In genomic region chr7:130982371-130982770, GRCm38 (mm10) we compare ENCODE assay signal across 10 mouse cellular contexts. TPM values are rescaled to one million over a fixed set of nuclear protein-coding genes. Genes with fewer than 3 reads are reported as not detected.
DNase-seq lines count a peak whose midpoint lies in the region; ATAC-seq and TF ChIP-seq lines count a peak whose summit lies in the region.
"Had no signal": no experiment of that assay in that cellular context is flagged by ENCODE, and none has a peak within 500 bp of the region (broad histone marks: within the 10 kb centered on the region; RNA-seq: fewer than 3 reads in every experiment).

No protein-coding gene starts in this region.

- H3K9ac ChIP-seq in hindbrain, postnatal 0 days (replicated peaks; ENCODE audit: low read length), result no peak overlapping the region
- no peak overlapping the region for H3K9ac ChIP-seq in stomach, embryonic 16.5 days (ENCODE audit: low read length)
- no peak overlapping the region for H3K9ac ChIP-seq in hindbrain, embryonic 12.5 days

- H3K9me3 ChIP-seq in hindbrain, embryonic 10.5 days, result no peaks in the 10 kb centered on the region
- no peaks in the 10 kb centered on the region for H3K9me3 ChIP-seq in hindbrain, postnatal 0 days (ENCODE audit: low read length)
- no peaks in the 10 kb centered on the region for H3K9me3 ChIP-seq in embryonic facial prominence, embryonic 10.5 days
- no peaks in the 10 kb centered on the region for H3K9me3 ChIP-seq in stomach, embryonic 16.5 days (replicated peaks; ENCODE audit: control insufficient read depth, low read length)
- no peaks in the 10 kb centered on the region for H3K9me3 ChIP-seq in hindbrain, embryonic 12.5 days (replicated peaks)
- H3K9me3 ChIP-seq: midbrain, embryonic 10.5 days had no signal

- peaks cover 17% of the 10 kb centered on the region for H3K4me1 ChIP-seq in hindbrain, embryonic 10.5 days (replicated peaks)
- peaks cover 7% of the 10 kb centered on the region; the same call in 1 of the 2 replicates for H3K4me1 ChIP-seq in hindbrain, postnatal 0 days (ENCODE audit: insufficient read depth, low read length)
- peaks cover 22% of the 10 kb centered on the region for H3K4me1 ChIP-seq in embryonic facial prominence, embryonic 10.5 days
- peaks cover 23% of the 10 kb centered on the region for H3K4me1 ChIP-seq in stomach, embryonic 16.5 days (ENCODE audit: control insufficient read depth, insufficient read depth, low read length)
- H3K4me1 ChIP-seq in hindbrain, embryonic 12.5 days, result peaks cover 5% of the 10 kb centered on the region; the same call in 1 of the 2 replicates

- ATAC-seq in hindbrain, postnatal 0 days, result no peak
- peak; percentile 70 for ATAC-seq in stomach, embryonic 16.5 days (ENCODE audit: insufficient read depth, low FRiP score)
- ATAC-seq in hindbrain, embryonic 12.5 days (ENCODE audit: low FRiP score), result no peak
- ATAC-seq: inflammation-experienced regulatory T-cells, adult 6 months had no signal

- no peak overlapping the region for H3K4me2 ChIP-seq in hindbrain, postnatal 0 days (ENCODE audit: low read depth, low read length)
- no peak overlapping the region for H3K4me2 ChIP-seq in stomach, embryonic 16.5 days (ENCODE audit: low read depth, low read length)
- no peak overlapping the region for H3K4me2 ChIP-seq in hindbrain, embryonic 12.5 days (replicated peaks)

- WGBS in hindbrain, embryonic 10.5 days, result 46% methylated on average over 4 of the region's 4 CpGs
- WGBS in hindbrain, postnatal 0 days, result 53% methylated on average over 4 of the region's 4 CpGs
- 25% methylated on average over 4 of the region's 4 CpGs for WGBS in embryonic facial prominence, embryonic 10.5 days
- 33% methylated on average over 4 of the region's 4 CpGs for WGBS in stomach, embryonic 16.5 days
- WGBS in hindbrain, embryonic 12.5 days, result 33% methylated on average over 4 of the region's 4 CpGs

- no peak overlapping the region for H3K4me3 ChIP-seq in hindbrain, embryonic 10.5 days
- no peak overlapping the region for H3K4me3 ChIP-seq in hindbrain, postnatal 0 days (ENCODE audit: low read length)
- no peak overlapping the region for H3K4me3 ChIP-seq in embryonic facial prominence, embryonic 10.5 days
- H3K4me3 ChIP-seq in stomach, embryonic 16.5 days (replicated peaks; ENCODE audit: low read length), result no peak overlapping the region
- H3K4me3 ChIP-seq in hindbrain, embryonic 12.5 days, result no peak overlapping the region
- H3K4me3 ChIP-seq: midbrain, embryonic 10.5 days had no signal

- 0 out of 2 replicates have a peak overlapping the region, but pooled peaks have one; percentile 31 for H3K27ac ChIP-seq in hindbrain, embryonic 10.5 days
- no peak overlapping the region for H3K27ac ChIP-seq in hindbrain, postnatal 0 days
- H3K27ac ChIP-seq in embryonic facial prominence, embryonic 10.5 days (replicated peaks), result peak overlapping the region; percentile 59
- H3K27ac ChIP-seq in stomach, embryonic 16.5 days (ENCODE audit: low read length), result no peak overlapping the region
- H3K27ac ChIP-seq in hindbrain, embryonic 12.5 days, result no peak overlapping the region
- H3K27ac ChIP-seq: midbrain, embryonic 10.5 days had no signal

- DNase-seq in hindbrain, embryonic 10.5 days (ENCODE audit: low spot score), result peak; percentile 41
- no peak for DNase-seq in hindbrain, postnatal 0 days (ENCODE audit: low spot score)
- DNase-seq in embryonic facial prominence, embryonic 10.5 days (ENCODE audit: low spot score), result peak; percentile 71
- DNase-seq in kidney, postnatal 4 days, result peak; percentile 66 to 80
- no peak for DNase-seq in layer of hippocampus, postnatal 14 days (ENCODE audit: low spot score in 2 of 2)
- DNase-seq in cerebellum, adult 18-20 months, result no peak

- TF ChIP-seq CTCF in hindbrain, postnatal 0 days (IDR thresholded peaks at IDR 0.05; ENCODE audit: low read depth), result no peak

- no peaks in the 10 kb centered on the region for H3K36me3 ChIP-seq in hindbrain, embryonic 10.5 days
- H3K36me3 ChIP-seq in hindbrain, postnatal 0 days (ENCODE audit: insufficient read depth, low read length), result no peaks in the 10 kb centered on the region
- no peaks in the 10 kb centered on the region for H3K36me3 ChIP-seq in embryonic facial prominence, embryonic 10.5 days (replicated peaks)
- H3K36me3 ChIP-seq in stomach, embryonic 16.5 days (ENCODE audit: control insufficient read depth, insufficient read depth, low read length), result no peaks in the 10 kb centered on the region
- H3K36me3 ChIP-seq in hindbrain, embryonic 12.5 days, result no peaks in the 10 kb centered on the region
- H3K36me3 ChIP-seq: midbrain, embryonic 10.5 days had no signal

- H3K27me3 ChIP-seq in hindbrain, embryonic 10.5 days (ENCODE audit: insufficient read depth, poor library complexity, severe bottlenecking), result no peaks in the 10 kb centered on the region
- H3K27me3 ChIP-seq in hindbrain, postnatal 0 days (ENCODE audit: insufficient read depth, low read length), result no peaks in the 10 kb centered on the region
- no peaks in the 10 kb centered on the region for H3K27me3 ChIP-seq in embryonic facial prominence, embryonic 10.5 days (replicated peaks; ENCODE audit: low read depth, poor library complexity, severe bottlenecking)
- H3K27me3 ChIP-seq in stomach, embryonic 16.5 days (ENCODE audit: control insufficient read depth, insufficient read depth, low read length), result 0 out of 2 replicates have a peak, but pooled peaks cover 4% of the 10 kb centered on the region
- no peaks in the 10 kb centered on the region for H3K27me3 ChIP-seq in hindbrain, embryonic 12.5 days

RNA-seq across cellular contexts. Expression of gene Htra1, which starts 46.5 kb away (rescaled TPM):
- 2.5 and 7.0 TPM in 2 replicates for polyA plus RNA-seq in hindbrain, embryonic 10.5 days (2016; fragmentation: Nextera tagmentation; extraction: Ambion mirVana)
- 58.0 and 58.7 TPM in 2 replicates for total RNA-seq in hindbrain, postnatal 0 days (2014; rRNA removed)
- polyA plus RNA-seq in hindbrain, postnatal 0 days (2015; fragmentation: Nextera tagmentation; extraction: Ambion mirVana), result 49.4 and 55.0 TPM in 2 replicates
- 3.2 and 3.3 TPM in 2 replicates for polyA plus RNA-seq in embryonic facial prominence, embryonic 10.5 days (2016; fragmentation: Nextera tagmentation; extraction: Ambion mirVana)
- polyA plus RNA-seq in stomach, embryonic 16.5 days (2015; fragmentation: Nextera tagmentation; extraction: Ambion mirVana), result 30.3 and 32.2 TPM in 2 replicates
- total RNA-seq in layer of hippocampus, postnatal 14 days (2021), result 100 to 1,000 TPM; 304 to 349 TPM
- 19.0 and 23.8 TPM in 2 replicates for polyA plus RNA-seq in hindbrain, embryonic 12.5 days (2016; fragmentation: Nextera tagmentation; extraction: Ambion mirVana)
- polyA plus RNA-seq: inflammation-experienced regulatory T-cells, adult 6 months had no signal

RNA-seq across cellular contexts. Expression of gene Dmbt1, which starts 49.5 kb away (rescaled TPM):
- polyA plus RNA-seq in hindbrain, embryonic 10.5 days (2016; fragmentation: Nextera tagmentation; extraction: Ambion mirVana), result not detected in 2 replicates
- total RNA-seq in hindbrain, postnatal 0 days (2014; rRNA removed), result not detected in 2 replicates
- polyA plus RNA-seq in hindbrain, postnatal 0 days (2015; fragmentation: Nextera tagmentation; extraction: Ambion mirVana), result not detected in 2 replicates
- polyA plus RNA-seq in embryonic facial prominence, embryonic 10.5 days (2016; fragmentation: Nextera tagmentation; extraction: Ambion mirVana), result not detected in 2 replicates
- polyA plus RNA-seq in stomach, embryonic 16.5 days (2015; fragmentation: Nextera tagmentation; extraction: Ambion mirVana), result 68.6 and 80.4 TPM in 2 replicates
- total RNA-seq in layer of hippocampus, postnatal 14 days (2021), result not detected
- not detected in 2 replicates for polyA plus RNA-seq in hindbrain, embryonic 12.5 days (2016; fragmentation: Nextera tagmentation; extraction: Ambion mirVana)
- polyA plus RNA-seq: inflammation-experienced regulatory T-cells, adult 6 months; midbrain, embryonic 10.5 days had no signal

Comparison
In these comparisons a context has a peak if more than half of its experiments do, and no peak if none do; other contexts are left out.
1. DNase-seq: peak in hindbrain, embryonic 10.5 days (single experiment), embryonic facial prominence, embryonic 10.5 days (single experiment) and kidney, postnatal 4 days (2 of 2); none in hindbrain, postnatal 0 days (single experiment), layer of hippocampus, postnatal 14 days (0 of 2) and cerebellum, adult 18-20 months (0 of 2).
2. H3K27ac ChIP-seq: peak in hindbrain, embryonic 10.5 days (single experiment) and embryonic facial prominence, embryonic 10.5 days (single experiment); none in hindbrain, postnatal 0 days (single experiment), stomach, embryonic 16.5 days (single experiment) and hindbrain, embryonic 12.5 days (single experiment).
3. RNA of gene Dmbt1, which starts 49.5 kb away (polyA plus RNA-seq): 68.6 to 80.4 TPM in stomach, embryonic 16.5 days; not detected in hindbrain, postnatal 0 days, not detected in hindbrain, embryonic 10.5 days, not detected in embryonic facial prominence, embryonic 10.5 days and not detected in hindbrain, embryonic 12.5 days; every median in the first group is over 10 times any median in the second.